Mouse (Mus musculus) liver, postnatal 0 days (tissue): Measurements from ENCODE around the gene Ndufaf2.

ENCODE experiments used
- CTCF ChIP-seq: sonication (generic); IDR thresholded peaks from 2 replicates; pipeline ENCODE4 v1.5.1; 2016; ENCODE audit warnings: antibody characterized with exemption, low read depth
- EP300 ChIP-seq: IDR thresholded peaks from 2 replicates; pipeline ENCODE4 v1.6.1; 2016; ENCODE audit warnings: antibody characterized with exemption, low read depth, mild to moderate bottlenecking

- TF ChIP-seq CTCF (no peak), EP300 (no peak)
These were observed 35.2 kb downstream of the Ndufaf2 start for GRCm38 (mm10) chr13:108123109-108123723.
